Mouse (Mus musculus): ENCODE measurements around the gene Trappc1. TPM values are rescaled to one million over a fixed set of nuclear protein-coding genes. Genes with fewer than 3 reads are reported as not detected.
A peak's percentile ranks its signal among the peaks of the same experiment; 100 is the strongest.
"Not testable (repeated sequence)": the region's sequence is repeated elsewhere in the genome, so short reads cannot be mapped to it uniquely, and the experiment has no call there.

The Trappc1 gene
- polyA plus RNA-seq, 1 experiment from 2014 or later = 184 TPM

DNA sequence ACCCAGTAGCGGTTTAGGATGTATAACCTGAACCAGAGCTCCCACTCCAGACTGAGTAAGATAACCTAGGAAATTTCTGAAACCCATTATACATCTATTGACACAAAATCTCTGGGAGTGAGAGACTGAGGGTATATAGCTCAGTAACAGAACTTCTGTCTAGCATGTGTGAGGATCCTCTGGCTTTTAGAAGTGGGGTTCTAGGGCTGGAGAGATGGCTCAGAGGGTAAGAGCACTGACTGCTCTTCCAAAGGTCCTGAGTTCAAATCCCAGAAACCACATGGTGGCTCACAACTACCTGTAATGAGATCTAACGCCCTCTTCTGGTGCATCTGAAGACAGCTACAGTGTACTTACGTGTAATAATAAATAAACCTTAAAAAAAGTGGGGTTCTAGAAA is 5.8 kb upstream of the Trappc1 start:
- H3K4me3 ChIP-seq; H3K9me3 ChIP-seq; H3K27ac ChIP-seq; H3K27me3 ChIP-seq (replicated peaks); H3K4me2 ChIP-seq; H3K9ac ChIP-seq; ATAC-seq (replicated peaks): not testable (repeated sequence)
- peaks cover 13% of the 10 kb centered on the region; the same call in 1 of the 2 replicates for H3K36me3 ChIP-seq (replicated peaks)
- 92% methylated on average over 3 of the region's 3 CpGs for WGBS
- peaks cover 19% of the 10 kb centered on the region for H3K4me1 ChIP-seq

DNA sequence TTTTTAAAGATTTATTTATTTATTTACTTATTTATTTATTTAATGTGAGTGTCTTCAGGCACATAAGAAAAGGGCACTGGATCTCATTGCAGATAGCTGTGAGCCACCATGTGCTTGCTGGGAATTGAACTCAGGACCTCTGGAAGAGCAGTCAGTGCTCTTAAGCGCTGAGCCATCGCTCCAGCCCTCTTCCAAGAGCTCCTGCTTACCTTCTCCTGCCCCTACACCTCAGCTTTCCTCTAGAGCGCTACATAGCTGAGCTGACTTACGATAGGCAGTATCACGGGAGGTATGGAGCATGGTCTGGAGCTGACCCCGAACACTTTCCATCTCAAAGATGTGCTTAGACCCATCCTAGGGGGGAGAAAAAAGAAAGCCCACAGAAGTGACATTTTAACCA is 2.2 kb upstream of the Trappc1 start:
- no peak for ATAC-seq (replicated peaks)
- H3K4me1 ChIP-seq = peaks cover 45% of the 10 kb centered on the region
- H3K9me3 ChIP-seq = no peaks in the 10 kb centered on the region
- no peaks in the 10 kb centered on the region for H3K27me3 ChIP-seq (replicated peaks)
- peak overlapping the region; percentile 57; the same call in 1 of the 2 replicates for H3K4me2 ChIP-seq
- 0 out of 2 replicates have a peak overlapping the region, but pooled peaks have one; percentile 56 for H3K9ac ChIP-seq
- no peak overlapping the region for H3K4me3 ChIP-seq
- H3K36me3 ChIP-seq (replicated peaks) = peaks cover 13% of the 10 kb centered on the region; the same call in 1 of the 2 replicates
- no peak overlapping the region for H3K27ac ChIP-seq
- WGBS = 86% methylated on average over 6 of the region's 6 CpGs

DNA sequence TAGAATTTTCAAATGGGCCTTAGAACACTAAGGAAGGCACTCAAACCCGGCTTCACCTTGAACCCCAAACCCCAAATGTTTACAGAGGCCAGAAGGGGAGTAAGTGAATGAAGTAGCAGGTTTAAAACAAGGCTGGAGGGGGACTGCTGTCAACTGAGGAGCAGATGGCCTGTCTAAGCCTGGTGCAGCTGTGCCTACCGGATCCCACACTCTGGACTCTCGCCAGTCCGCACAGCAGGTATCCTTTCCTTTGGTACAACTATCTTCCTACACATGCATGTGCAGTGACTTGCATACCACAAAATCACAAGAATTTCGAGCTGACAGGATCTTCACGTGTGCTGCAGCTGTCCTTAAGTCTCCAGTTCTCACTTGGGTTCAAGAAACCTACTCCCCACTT is 1.8 kb upstream of the Trappc1 start:
- ATAC-seq (replicated peaks) = no peak
- WGBS = 59% methylated on average over 6 of the region's 6 CpGs
- H3K4me1 ChIP-seq = peaks cover 49% of the 10 kb centered on the region
- peaks cover 13% of the 10 kb centered on the region; the same call in 1 of the 2 replicates for H3K36me3 ChIP-seq (replicated peaks)
- H3K9ac ChIP-seq = peak overlapping the region; percentile 56; the same call in 1 of the 2 replicates
- H3K27ac ChIP-seq = no peak overlapping the region
- H3K9me3 ChIP-seq = no peaks in the 10 kb centered on the region
- no peaks in the 10 kb centered on the region for H3K27me3 ChIP-seq (replicated peaks)
- H3K4me3 ChIP-seq = peak overlapping the region; percentile 54
- H3K4me2 ChIP-seq = peak overlapping the region; percentile 57

DNA sequence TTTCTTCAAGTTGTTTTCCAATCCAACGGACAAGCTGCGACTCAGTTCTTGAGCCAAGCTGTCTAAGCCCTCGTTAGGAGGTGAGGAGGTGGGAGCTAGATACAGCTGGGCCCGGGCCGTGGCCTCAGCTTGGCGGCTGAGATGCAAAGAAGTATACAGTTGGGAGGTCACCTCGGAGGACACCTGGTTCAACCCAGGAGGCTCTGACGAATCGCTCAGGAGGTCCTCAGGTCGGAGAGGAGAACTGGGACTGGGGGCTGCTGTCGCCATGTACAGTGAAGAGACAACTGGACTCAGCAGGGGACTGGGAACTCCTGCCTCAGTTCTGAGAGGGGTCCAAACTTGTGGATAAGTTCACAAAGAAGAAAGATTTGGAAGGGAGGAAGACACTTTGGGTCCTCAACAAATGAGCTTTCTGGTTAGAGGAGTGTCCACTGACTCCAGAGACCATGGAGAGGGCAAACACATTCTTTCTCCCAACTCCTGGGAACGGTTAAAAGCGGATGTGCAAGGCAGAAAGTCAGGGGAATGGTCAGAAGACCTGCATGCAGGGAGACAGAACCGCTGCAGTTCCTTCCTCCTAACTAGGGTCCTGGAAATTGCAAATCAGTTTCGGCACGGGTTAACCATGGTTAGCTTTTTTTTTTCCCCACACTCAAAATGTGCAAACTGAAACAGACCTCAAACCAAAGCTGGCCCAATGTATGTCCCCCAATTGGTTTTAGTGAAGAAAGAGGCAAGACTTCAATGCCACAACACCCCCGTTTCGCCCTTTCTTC is 898 bp upstream of the Trappc1 start:
- H3K4me1 ChIP-seq = peaks cover 54% of the 10 kb centered on the region

DNA sequence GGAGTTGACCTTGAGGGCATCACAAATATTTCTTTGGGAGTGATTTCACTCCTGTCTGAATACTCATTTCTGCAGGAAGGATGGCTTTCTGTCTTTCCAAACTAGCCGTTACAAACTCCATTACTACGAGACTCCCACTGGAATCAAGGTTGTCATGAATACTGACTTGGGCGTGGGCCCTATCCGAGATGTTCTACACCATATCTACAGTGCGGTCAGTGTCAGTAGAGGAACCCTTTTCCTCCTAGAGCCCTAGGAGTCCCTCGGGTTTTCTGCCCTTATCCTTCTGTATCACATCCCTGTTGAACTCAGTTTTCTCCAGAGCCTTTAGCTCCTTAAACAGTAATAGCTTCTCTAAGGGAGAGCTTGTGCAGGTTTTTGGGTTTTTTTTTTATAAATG is 969 bp downstream of the Trappc1 start:
- 87% methylated on average over 6 of the region's 6 CpGs for WGBS
- peak overlapping the region; percentile 54 for H3K4me3 ChIP-seq
- peak overlapping the region; percentile 66 for H3K9ac ChIP-seq
- no peaks in the 10 kb centered on the region for H3K36me3 ChIP-seq (replicated peaks)
- ATAC-seq (replicated peaks) = no peak
- H3K27ac ChIP-seq = no peak overlapping the region
- H3K27me3 ChIP-seq (replicated peaks) = no peaks in the 10 kb centered on the region
- H3K4me1 ChIP-seq = peaks cover 54% of the 10 kb centered on the region
- H3K9me3 ChIP-seq = no peaks in the 10 kb centered on the region
- H3K4me2 ChIP-seq = peak overlapping the region; percentile 84

More for the DNA sequence above, 898 bp upstream of the Trappc1 start:
- H3K27ac ChIP-seq = peak overlapping the region; percentile 85
- no peak for ATAC-seq (replicated peaks)
- no peaks in the 10 kb centered on the region for H3K27me3 ChIP-seq (replicated peaks)
- H3K4me2 ChIP-seq = peak overlapping the region; percentile 57
- H3K4me3 ChIP-seq = peak overlapping the region; percentile 54
- peak overlapping the region; percentile 56 for H3K9ac ChIP-seq
- WGBS = 18% methylated on average over 18 of the region's 18 CpGs
- H3K36me3 ChIP-seq (replicated peaks) = peaks cover 13% of the 10 kb centered on the region; the same call in 1 of the 2 replicates
- no peaks in the 10 kb centered on the region for H3K9me3 ChIP-seq

DNA sequence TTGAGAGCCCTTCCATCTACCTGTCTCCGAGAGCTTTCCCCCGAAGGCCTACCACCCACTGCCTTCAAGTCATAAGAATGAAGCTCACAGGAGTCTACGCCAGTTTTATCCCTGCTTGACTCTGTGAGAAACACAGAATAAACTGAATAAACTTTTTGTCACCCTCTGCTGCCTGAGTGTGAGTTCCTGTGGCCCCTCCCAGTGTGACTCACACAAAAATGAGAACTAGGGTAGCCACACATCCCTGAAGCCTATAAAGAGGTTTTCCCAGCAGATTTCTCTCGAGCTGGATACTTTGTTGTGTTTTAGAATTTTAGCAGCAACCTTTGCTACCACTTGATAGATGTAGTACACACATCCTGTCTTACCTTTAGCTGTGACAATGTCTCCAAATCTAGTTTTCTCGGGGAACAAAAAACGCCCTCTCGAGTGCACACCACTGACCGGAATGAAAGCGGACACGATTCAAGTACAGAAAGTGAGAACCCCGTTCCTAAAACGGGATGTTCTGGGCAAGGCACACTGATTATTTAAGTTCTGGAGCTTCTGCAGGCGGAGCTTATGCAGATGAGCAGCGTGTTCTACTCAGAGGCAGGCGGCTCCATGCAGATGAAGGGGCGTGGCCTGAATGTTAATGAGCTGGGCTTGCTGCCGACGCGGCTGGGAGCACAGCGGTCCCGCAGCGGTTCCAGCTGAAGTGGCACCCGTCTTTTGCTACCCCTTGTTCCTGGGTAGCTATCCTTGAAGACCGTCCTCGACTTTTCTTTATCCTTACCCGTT is 2.0 kb downstream of the Trappc1 start, which contains the start of gene Kcnab3:
Gene Kcnab3 (plus strand): TSS at position 631 of the 780 bp plus-strand sequence.
- peak; percentile 45; the same call in 1 of the 2 replicates for ATAC-seq (replicated peaks)
- H3K9ac ChIP-seq = peak within 1 kb of the TSS; percentile 60
- peak within 1 kb of the TSS; percentile 51 for H3K4me3 ChIP-seq
- H3K9me3 ChIP-seq = no peaks in the 10 kb centered on the region
- H3K36me3 ChIP-seq (replicated peaks) = no peaks in the 10 kb centered on the region
- no peak within 1 kb of the TSS for H3K27ac ChIP-seq
- H3K27me3 ChIP-seq (replicated peaks) = no peaks in the 10 kb centered on the region
- peak within 1 kb of the TSS; percentile 94 for H3K4me2 ChIP-seq
- 11% methylated on average over 26 of the region's 26 CpGs for WGBS
- peaks cover 54% of the 10 kb centered on the region for H3K4me1 ChIP-seq

DNA sequence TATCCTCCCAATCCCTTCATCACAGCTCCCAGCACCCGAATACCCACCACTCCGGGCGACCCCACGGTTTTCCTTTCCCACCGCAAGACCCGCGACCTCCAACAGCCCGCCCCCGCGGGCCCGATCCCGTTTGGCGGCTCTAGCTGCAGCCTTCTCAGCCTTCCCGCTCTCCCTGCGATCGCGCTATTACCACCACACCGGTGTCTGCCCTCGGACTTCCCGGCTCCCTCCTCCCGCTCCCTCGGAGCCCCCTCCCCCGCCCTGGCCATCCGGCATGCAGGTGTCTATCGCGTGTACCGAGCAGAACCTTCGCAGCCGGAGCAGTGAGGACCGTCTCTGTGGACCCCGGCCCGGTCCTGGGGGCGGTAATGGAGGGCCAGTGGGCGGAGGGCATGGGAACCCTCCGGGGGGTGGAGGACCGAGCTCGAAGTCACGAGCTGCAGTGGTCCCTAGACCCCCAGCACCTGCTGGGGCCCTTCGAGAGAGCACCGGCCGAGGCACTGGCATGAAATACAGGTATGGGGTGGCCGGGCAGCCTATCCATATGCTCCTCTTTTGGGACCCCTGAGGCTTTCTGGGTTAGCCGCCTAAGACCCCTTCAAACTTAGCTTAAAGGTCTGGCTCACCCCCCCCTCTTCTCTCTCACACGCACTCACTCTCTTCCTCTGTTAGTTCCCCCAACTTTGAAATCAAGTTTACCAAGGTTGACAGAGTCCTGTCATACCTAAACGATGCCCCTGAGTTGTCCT is 2.8 kb downstream of the Trappc1 start:
- H3K27ac ChIP-seq = no peak overlapping the region
- peaks cover 54% of the 10 kb centered on the region for H3K4me1 ChIP-seq
- 1% methylated on average over 45 of the region's 45 CpGs for WGBS
- ATAC-seq (replicated peaks) = 0 out of 2 replicates have a peak, but pooled peaks have one; percentile 15
- H3K9me3 ChIP-seq = no peaks in the 10 kb centered on the region
- no peaks in the 10 kb centered on the region for H3K27me3 ChIP-seq (replicated peaks)
- peak overlapping the region; percentile 51 for H3K4me3 ChIP-seq
- no peaks in the 10 kb centered on the region for H3K36me3 ChIP-seq (replicated peaks)
- peak overlapping the region; percentile 60 for H3K9ac ChIP-seq
- peak overlapping the region; percentile 94 for H3K4me2 ChIP-seq

DNA sequence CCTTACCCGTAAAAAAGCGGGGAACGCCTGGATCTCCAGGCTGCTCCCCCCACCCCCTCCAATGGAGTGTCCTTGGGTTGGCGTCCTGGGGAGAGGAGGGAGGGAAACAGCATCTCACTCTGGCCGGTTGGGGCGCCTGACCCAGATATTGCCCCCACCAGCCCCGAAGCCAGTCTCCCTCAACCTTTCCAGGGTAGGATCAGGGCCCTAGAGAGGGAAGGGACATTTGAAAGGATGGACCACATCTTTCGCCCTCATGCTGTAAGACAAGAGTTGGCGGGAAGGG is 3.3 kb downstream of the Trappc1 start:
- Histone ChIP-seq H3K4me2 (peak overlapping the region; percentile 94), H3K27me3 (replicated peaks) (no peaks in the 10 kb centered on the region), H3K9me3 (no peaks in the 10 kb centered on the region), H3K4me3 (peak overlapping the region; percentile 51; the same call in 1 of the 2 replicates), H3K36me3 (replicated peaks) (no peaks in the 10 kb centered on the region), H3K4me1 (peaks cover 51% of the 10 kb centered on the region), H3K9ac (no peak overlapping the region), H3K27ac (no peak overlapping the region)
- WGBS = 15% methylated on average over 9 of the region's 9 CpGs
- no peak for ATAC-seq (replicated peaks)

DNA sequence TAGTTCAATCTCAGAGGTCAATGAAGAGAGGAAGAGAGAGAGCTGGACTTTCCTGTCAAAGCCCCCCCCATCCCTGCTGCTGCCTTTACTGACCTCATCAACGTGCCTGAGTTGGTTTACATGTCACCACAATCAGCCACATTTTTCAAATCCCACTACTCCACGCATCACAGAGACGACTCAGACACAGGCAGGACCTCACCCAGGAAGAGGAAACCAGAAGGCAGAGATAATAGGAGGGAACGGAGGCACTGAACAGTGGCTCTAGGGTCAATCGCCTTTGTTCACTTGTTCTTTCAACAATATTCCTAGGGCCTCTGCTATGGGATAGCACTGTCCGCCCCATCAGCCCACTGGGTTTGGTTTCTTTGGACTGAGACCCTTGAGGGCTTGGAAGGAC is 3.9 kb downstream of the Trappc1 start:
- no peak overlapping the region for H3K4me3 ChIP-seq
- H3K4me2 ChIP-seq = no peak overlapping the region
- no peak for ATAC-seq (replicated peaks)
- no peaks in the 10 kb centered on the region for H3K9me3 ChIP-seq
- no peaks in the 10 kb centered on the region for H3K27me3 ChIP-seq (replicated peaks)
- WGBS = 58% methylated on average over 6 of the region's 6 CpGs
- peaks cover 51% of the 10 kb centered on the region for H3K4me1 ChIP-seq
- H3K36me3 ChIP-seq (replicated peaks) = no peaks in the 10 kb centered on the region
- no peak overlapping the region for H3K27ac ChIP-seq
- H3K9ac ChIP-seq = no peak overlapping the region

DNA sequence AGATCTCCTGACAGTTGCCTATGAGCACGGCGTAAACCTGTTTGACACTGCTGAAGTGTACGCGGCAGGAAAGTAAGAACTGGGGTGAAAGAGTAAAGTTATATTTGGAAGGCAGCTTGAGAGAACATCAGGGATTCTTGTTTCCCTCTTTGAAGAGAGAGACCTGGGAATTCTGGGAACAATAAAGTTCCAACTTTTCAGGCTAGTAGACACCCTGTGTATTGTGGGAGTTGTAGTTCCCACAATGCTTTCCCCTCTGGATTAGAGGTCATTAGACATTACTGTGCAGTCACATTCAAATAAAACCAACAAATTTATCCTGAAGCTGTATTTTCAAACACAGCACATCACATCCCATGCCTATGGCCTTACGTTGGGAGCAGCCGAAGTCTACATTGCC is 4.7 kb downstream of the Trappc1 start:
- H3K27me3 ChIP-seq (replicated peaks) = no peaks in the 10 kb centered on the region
- H3K36me3 ChIP-seq (replicated peaks) = no peaks in the 10 kb centered on the region
- no peak for ATAC-seq (replicated peaks)
- no peak overlapping the region for H3K9ac ChIP-seq
- WGBS = 93% methylated on average over 6 of the region's 6 CpGs
- H3K27ac ChIP-seq = no peak overlapping the region
- peaks cover 51% of the 10 kb centered on the region for H3K4me1 ChIP-seq
- H3K4me2 ChIP-seq = no peak overlapping the region
- no peaks in the 10 kb centered on the region for H3K9me3 ChIP-seq
- no peak overlapping the region for H3K4me3 ChIP-seq

DNA sequence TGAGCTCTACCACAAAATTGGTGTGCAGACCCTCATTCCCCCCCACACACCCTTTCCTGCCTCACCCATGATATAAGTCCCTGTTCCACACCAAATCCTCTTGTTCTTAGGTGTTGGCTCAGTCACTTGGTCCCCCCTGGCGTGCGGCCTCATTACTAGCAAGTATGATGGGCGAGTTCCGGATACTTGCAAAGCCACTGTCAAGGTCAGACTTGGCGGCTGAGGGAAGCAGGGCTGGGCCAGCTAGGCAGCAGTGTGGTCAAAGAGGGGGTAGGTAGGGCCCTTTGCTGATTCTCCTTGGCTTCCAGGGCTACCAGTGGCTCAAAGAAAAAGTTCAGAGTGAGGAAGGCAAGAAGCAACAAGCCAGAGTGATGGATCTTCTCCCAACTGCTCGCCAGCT is 7.4 kb downstream of the Trappc1 start:
- Histone ChIP-seq H3K4me1 (peaks cover 31% of the 10 kb centered on the region), H3K27me3 (replicated peaks) (no peaks in the 10 kb centered on the region; the same call in 1 of the 2 replicates), H3K9ac (no peak overlapping the region), H3K27ac (no peak overlapping the region), H3K9me3 (no peaks in the 10 kb centered on the region), H3K36me3 (replicated peaks) (no peaks in the 10 kb centered on the region), H3K4me3 (no peak overlapping the region), H3K4me2 (peak overlapping the region; percentile 63)
- 97% methylated on average over 6 of the region's 6 CpGs for WGBS
- ATAC-seq (replicated peaks) = no peak

DNA sequence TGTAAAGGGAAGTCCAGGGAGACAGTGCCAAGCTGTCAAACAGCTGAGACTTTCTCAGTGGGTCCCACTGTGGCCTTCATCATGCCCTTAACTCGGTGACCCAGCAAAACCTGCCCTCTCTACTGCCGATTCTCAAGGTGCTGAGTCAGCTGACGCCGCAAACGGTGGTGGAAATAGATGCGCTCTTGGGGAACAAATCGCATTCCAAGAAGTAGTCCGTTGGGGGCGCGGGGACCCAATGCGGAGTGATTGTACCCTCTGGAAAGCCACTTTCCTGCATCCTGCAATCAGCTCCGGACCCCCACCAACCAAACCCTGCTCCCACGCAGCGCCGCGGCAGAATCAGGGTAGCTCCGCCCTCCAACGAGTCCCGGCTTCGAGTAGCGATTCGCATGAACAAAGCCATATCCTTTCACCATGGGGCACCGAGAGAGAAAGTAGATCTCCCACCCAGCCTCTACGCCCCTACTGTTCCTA is 8.2 kb downstream of the Trappc1 start:
- peak overlapping the region; percentile 84 for H3K27ac ChIP-seq
- H3K36me3 ChIP-seq (replicated peaks) = no peaks in the 10 kb centered on the region
- no peaks in the 10 kb centered on the region for H3K9me3 ChIP-seq
- peak overlapping the region; percentile 63 for H3K4me2 ChIP-seq
- H3K27me3 ChIP-seq (replicated peaks) = no peaks in the 10 kb centered on the region; the same call in 1 of the 2 replicates
- under 1% methylated on average over 24 of the region's 24 CpGs for WGBS
- H3K4me1 ChIP-seq = peaks cover 24% of the 10 kb centered on the region
- H3K4me3 ChIP-seq = peak overlapping the region; percentile 42
- ATAC-seq (replicated peaks) = peak; percentile 78
- peak overlapping the region; percentile 55 for H3K9ac ChIP-seq
